Mouse (Mus musculus) layer of hippocampus, adult 11-12 months (tissue): ENCODE data around the gene Chrna5.

Source experiments
- DNase-seq: peaks from one replicate; pipeline ENCODE4 v3.0.0; 2022; ENCODE audit warnings: low spot score

Gene Chrna5

DNA sequence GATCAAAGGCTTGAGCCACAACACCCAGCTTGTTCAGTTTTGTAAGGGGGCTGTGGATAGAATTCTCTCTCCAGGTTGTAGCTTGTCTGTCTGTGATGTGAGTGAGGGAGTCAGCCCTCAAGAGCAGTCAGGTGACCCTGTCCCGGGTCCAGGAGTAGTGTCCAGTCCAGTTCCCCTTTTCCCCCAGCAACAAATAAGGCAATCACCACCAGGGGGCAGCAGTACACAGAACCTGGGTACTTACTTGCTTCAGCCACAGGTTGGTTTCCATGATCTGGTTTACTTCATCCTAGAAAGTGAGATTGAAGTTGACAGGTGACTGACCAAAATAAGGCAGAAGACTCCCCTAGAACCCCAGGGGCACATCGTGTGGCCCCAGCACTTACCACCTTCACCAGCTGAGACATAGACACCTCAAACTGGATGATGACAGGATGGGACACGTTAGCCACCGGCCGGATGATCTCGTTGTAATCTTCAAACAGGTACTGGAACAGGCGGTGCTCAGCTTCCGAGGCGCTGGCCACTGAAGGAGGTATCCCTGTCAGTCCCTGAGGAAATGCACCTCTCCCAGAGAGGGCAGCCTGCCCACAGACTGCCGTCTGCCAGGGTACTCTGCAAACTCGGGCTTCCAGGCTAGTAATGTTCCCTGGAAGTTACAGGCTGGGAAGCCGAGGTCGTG, 43.4 kb downstream of the Chrna5 start:
- peak; percentile 83 for DNase-seq

DNA sequence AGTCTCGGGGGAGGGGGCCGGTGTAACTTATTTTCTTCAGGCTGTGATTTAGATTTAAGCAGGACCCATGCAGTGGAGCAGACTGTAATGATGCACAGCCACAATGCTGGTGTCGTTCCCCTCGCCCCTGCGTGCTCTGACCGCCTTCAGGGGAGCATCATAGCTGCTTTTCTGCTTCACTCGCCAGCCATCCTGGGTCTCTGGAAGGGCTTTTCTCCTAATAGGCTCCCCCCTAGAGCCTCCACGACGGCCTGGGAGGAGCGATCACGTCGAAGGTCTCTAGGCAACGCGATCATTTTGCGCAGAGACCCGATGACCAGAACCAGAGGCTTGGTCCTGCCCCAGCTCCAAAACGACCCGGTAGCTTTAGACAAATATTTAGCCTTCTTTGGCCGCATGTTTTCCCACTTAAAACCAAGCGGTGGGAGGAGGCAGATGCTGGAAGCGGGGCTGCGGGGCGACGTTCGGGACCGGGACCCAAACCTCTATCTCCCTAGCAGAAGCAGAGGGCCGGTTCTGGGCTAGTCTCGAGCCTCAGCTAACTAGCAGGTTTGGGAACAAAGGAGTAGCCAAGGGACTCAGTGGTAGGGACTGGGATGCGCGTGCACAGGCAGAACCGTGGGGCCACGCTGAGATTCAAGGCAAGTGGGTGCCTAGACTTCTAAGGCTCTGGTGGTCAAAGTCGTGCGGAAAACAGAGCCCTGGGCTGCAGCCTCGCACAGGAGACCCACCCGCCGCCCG, 45.0 kb downstream of the Chrna5 start:
- DNase-seq = no peak

DNA sequence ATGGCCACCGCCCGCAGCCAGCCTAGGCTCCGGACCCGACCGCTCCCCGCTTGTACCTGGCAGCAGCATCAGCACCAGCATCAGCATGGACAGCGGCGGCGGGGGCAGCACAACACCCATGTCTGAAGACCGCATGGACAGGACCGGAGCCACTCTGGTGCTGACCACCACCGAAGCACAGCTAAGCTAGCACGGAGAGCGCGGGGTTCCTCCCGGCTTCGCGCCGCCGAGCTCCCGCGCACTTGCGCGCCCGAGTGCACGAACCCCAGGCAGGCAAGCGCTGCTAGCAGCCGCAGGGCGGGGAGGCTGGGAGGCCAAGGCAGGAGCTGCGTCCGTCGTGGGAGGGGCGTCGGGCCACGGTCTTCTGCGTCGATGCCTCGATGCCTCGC, 45.6 kb downstream of the Chrna5 start, which contains the start of gene Chrna3:
Gene Chrna3, minus strand, starts transcription at position 288 of the 389 bp plus-strand sequence.
- no peak for DNase-seq

DNA sequence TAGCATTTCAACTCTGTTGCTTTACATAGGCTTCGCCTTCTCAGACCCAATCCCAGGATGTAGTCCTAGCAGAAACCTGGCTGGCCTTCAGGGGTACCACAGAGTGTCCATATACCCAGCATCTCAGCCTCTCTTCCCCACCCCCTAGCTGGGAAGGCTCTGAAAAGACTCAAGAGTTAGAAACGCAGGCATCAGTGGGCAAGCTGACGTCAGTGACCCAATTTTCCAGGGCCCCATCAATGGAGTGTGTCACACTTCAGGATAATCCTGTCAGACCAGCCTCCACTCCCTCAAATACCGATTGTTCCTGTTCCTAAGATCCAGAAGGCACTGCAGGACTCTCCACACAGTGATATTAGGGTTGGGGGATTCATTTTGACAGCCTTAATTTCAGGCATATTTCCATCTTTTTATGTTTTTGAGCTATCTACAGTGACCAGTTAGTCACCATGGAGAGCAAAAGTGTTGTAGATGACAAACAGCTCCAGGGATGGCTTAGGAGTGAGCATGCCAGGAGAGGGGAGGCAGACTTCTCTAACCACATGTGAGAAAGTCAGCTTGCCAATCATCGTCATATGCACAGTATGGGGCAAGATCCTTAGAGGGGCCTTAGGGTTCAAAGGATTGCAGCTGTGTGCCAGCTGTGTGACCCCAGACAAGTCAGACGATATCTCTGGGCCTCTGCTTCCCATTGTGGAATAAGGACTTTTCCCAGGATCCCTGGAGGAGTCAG, 50.9 kb downstream of the Chrna5 start:
- no peak for DNase-seq

DNA sequence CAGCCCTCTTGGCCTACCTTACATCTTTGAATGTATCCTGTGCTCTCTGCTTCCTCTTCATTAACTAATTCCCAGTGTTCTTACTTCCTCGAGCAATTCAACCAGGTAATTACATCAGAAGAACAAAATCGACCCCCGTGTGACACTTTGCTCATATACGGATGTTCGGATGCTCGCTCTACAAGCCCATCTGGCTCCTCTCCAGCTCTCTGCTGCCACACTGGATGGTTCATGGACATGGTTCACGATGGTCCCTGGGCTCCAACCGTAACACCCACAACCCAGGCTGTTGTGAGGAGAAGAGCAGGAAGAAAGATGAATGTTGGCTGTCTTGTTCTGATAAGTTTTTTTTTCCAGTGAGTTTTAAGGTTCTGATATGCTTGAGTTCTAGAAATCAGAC, 58.3 kb downstream of the Chrna5 start:
- no peak for DNase-seq

DNA sequence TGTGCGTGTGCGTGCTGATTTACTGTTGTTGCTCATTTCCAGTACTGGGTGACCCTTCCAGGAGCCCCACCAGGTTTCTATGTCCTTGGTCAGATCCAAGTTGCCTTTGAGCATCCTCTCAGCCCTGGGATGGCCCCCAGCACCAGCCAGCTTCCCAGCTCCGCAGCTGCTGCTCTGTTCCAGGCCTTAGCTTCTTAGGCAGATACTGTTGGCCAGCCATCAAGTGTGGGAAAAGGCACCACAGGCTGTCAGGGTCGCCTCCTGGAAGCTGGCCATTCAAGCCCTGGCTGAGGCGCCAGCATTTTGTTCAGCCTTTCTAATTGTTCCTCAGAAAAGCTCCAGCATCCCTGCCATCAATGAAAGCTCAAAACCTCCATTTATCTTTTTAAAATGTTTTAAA, 59.3 kb downstream of the Chrna5 start:
- DNase-seq = no peak

DNA sequence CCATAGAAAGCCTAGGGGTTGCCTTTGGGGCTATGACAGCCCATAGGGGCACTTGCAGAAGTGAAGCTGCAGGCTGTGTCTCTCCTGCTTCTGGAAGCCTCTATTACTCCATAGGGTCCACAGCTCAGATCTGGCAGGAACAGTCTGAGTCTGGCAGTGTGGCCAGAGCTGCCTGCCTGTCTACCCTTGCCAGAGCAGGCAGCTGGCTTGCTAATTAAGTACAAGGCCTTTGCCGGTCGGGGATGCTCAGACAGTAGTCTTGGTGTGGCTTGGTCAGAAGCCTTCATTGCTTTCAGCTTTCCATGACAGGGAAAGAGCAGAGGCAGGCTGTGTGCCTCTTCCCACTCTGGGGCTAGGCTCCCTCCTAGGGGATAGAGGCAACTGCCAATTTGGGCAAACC, 60.7 kb downstream of the Chrna5 start:
- no peak for DNase-seq

DNA sequence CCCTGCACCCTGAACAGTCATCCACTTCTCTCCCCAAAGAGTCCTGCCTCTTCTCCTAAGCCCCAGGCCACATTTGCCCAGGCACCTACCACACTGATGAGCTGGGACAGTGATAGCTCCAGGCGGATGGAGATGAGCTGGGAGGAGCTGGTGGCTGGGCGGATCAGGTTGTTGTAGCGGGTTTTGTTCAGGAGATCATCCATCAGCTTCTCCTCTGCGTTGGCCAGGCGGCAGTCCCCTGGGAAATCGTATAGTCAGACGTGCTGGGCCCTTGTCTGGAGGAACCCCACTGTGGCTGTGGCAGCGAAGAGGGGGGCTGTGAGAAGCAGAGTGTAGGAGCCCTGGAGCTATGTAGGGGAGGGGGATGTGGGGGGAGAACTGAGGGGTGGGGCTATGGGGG, 63.0 kb downstream of the Chrna5 start:
- no peak for DNase-seq

DNA sequence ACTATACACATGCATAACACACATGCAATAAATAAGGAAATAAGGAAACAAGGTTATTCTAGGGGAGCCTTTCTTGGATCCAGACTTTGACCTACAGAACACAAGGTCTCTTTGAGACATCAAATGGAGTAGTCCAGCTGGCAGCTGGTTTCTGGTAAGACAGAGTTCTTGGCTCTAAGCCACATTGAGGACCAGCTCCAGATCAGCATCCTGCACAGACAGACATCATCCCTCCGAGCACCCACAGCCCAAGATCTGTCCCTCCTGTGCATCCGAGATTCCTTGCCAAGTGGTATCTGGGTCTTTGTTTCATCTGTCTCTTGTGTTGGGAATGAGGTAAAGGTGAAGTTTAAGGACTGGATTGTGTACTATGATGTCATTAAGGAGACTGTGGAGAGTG, 64.3 kb downstream of the Chrna5 start:
- DNase-seq = no peak

DNA sequence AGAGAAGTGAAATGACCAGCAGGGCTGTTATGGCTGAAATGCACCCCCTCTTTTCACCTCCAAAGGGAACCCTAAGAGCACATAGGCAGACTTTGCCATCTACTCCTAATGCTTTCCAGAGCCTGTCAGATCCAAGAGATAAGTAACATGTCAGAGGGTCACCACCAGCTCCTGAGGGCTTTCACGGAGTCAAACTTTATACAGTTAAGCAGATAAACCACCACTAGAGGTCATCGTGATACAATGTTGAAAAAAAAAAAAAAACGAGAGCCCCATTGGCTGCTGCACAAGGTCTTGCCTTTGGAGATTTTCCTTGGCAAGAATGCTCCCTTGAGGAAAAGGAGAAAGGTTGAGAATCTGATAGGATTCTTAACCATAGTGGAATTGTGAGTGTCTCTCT, 66.1 kb downstream of the Chrna5 start:
- DNase-seq = no peak

DNA sequence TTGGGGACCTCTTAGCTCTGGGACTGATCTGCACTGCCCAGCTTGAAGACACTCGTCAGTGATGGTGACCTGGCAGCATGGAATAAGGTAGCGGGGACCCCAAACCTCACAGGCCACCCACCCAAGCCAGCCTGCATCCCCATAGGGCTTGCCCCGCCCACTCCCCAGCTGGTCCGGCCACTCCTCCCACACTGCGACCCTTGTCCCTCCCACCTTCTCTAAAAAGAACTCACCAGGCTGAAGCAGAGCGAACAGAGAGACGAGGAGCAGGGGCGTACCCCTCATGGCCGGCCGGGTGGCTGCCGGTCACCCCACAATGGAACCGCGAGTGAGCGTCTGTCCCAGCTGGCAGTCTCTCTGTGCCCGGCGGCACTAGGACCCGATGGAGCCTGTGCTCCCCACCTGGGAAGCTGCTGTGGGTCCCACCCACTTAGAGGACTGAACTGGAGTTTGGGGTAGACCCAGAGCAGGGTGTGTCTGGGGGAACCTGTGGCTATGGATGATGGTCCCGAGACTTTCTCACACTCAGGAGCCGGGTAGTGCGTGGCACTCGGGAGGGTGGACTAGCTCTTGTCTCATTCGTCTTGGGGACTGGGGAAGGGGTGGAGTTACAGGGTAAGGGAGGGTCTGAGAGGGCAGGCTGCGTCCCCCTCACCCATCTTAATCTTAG, 67.7 kb downstream of the Chrna5 start, which contains the start of gene Chrnb4:
Gene Chrnb4, minus strand, starts transcription at position 569 of the 670 bp plus-strand sequence.
- DNase-seq = no peak

DNA sequence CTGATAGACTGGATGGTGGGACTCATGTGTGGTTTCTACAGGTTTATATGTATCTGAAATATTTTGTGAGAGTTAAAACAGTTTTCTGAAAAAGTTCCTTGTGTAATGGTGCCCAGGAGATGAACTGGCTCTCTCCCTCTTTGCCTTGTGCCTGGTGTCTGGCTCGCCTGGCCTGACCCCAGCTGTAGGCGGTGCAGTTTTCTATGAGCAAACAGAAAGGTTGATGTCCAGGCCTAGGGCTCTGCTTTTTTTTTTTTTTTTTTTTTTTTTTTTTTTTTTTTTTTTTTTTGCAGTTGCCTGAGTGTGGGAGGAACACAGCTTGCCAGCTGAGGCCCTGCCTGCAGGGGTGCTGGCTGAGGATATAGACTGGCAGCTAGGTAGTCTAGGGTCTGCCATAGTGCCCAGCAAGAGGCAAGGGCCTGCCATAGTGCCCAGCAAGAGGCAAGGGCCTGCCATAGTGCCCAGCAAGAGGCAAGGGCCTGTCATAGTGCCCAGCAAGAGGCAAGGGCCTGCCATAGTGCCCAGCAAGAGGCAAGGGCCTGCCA, 74.8 kb downstream of the Chrna5 start:
- no peak for DNase-seq
